Mouse (Mus musculus) T-cell, adult 2 months (primary cell): Measurements from ENCODE around the gene Pax3.

ENCODE experiments used
- DNase-seq: peaks from one replicate; pipeline ENCODE4 v3.0.0; 2022; ENCODE audit warnings: low spot score

Pax3 gene

GRCm38 (mm10) chr1:78171671-78172070, 25.3 kb downstream of the Pax3 start:
- no peak for DNase-seq

DNA sequence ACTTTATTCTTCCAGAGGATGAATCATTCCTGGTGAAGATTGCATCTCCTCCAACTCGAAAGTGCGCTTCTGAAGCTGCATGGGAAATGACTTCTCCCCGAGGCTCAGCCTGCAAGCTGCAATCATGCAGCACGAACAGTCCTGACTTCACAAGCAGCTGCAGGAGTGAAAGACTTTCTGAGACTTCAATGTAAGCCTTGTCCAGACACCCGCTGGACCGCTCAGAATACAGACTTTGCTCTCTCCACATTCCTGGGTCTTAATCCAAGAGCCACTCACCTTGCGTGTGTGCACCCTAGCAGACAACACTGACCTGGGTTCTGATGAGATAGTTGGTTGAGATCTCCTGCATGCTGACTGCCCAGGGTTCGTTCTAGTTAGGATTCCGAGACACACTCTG, 26.2 kb downstream of the Pax3 start:
- no peak for DNase-seq

GRCm38 (mm10) chr1:78168796-78169195, 28.1 kb downstream of the Pax3 start:
- no peak for DNase-seq

DNA sequence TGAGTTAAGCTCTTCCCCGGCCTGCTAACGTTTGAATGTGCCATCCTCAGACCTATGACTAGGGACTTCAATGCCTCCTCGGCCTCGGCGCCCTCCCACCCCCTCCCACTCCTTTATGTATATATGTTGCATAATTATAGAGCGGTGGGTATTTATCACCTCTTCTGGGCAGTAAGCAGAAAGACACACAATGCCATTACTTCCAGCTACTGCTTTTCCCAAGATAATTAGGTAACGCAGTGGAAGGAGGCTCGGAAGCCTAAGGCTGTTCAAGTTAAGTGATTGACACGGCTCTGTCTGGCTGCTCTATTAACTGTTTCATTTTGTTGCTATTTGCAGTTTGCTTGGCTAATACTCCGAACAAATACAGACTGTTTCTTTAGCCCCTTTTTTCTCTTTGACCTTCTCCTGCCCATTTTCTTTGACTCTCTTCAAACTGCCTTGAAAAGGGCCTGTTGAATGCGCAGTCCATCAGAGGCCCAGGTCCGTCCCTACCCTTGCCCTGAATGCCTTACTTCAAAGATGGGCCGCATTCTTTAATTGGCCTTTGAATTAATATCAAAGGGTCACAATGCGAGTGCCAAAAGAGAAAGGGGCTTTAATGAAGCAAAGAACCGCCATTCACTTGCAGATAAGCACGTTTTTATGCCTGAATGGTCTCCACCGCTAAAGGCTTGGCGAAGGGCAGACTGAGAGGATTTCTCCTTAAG, 29.2 kb downstream of the Pax3 start:
- no peak for DNase-seq

DNA sequence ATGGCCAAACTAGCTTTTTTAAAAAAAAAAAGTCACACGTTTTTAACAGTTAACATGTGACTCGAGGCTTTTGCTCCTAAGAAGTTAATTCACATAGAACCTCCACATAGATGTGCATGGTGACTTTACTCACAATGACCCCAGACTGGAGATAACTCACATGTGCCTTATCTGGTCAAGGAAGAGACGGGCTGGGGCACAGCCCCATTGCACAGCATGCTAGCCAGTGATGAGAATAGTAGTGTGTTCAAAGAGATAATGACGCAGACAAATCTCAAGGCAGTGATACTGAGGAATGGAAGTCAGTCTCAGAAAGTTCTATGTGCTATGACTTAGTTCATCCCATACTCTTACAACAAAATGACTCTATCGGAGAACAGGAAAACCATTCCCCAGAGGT, 35.2 kb downstream of the Pax3 start:
- DNase-seq = no peak

DNA sequence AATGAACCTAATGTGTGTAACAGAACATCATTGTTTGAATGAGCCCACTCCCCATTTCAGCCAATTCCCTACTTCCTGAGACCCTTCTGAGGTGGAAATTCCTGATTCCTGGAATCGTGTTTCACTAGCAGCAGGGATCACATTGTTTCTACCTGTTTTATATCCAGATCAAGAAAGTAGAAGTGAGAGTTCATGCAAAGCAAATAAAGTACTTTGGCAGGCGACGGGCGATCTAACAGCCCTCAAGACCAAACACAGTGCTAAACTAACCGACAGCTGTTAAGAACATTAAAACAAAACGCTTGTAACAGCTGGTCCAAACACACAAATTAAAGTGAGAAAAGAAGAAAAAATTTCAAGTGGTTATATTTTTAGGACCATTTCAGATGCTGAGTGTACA, 39.0 kb downstream of the Pax3 start:
- no peak for DNase-seq

DNA sequence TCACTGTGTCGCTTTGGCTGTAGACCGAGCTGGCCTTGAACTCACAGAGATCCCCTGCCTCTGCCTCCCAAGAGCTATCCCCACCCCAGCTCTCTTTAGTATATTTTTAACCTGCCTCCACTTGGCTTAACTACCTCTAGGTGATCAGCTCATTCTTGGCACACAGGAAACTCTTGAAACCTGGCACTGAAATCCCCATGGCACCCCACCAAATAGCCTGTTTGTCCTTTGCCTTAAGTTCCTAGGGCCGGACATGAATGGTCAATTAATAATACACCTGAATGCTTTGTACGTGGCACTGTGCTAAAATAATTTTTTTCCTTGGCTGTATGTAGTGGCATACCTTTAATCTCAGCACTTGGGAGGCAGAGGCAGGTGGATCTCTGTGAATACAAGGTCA, 41.1 kb downstream of the Pax3 start:
- no peak for DNase-seq

DNA sequence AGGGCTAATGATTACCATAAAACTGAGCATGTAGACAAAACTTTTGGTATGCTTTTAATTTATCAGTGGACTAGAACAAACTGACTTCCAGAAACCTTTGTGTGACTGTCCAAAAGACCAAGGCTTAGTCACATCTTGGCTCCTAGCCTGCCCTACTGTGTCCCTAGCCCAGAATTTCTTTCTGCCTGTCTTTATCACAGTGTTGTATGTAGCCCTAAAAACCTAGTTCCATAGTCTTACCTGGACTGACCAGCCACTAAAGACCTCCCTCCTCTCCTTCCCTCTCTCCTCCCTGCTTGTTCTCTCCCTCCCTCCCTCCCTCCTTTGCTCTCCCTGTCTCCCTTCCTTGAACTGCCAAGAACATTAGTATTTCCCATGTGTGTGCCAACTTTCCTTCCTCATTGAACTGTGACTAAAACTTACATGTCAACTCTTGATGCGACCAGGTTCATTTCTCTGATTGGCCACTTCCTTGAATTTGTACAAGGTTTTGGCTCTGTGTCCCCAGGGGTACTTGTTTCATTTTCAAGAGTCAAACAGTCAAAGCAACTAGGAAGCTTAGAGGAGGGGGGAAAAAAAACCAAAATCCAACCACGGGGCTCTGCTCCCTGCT, 48.8 kb downstream of the Pax3 start:
- DNase-seq = no peak

DNA sequence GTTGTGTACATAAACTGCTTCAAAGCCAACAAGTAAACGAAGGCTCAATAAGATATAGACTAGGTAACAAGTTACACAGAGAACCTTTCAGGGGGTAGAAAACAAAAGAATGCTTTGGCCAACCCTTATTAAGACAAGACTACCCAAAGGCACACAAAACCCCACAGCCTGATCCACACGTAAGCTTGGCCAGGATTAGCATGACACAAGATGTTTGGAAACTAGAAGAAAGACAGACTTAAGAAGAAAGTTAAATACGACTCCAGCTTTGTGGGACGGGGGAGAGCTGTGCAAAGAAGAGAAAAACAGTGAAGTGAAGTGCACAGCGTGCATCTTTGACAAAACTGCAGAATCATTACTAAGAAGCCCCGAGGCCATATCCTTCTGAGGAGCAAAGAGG, 53.5 kb downstream of the Pax3 start:
- no peak for DNase-seq

- DNase-seq = no peak
Measured at GRCm38 (mm10) chr1:78142912-78143311, 54.0 kb downstream of the Pax3 start.

DNA sequence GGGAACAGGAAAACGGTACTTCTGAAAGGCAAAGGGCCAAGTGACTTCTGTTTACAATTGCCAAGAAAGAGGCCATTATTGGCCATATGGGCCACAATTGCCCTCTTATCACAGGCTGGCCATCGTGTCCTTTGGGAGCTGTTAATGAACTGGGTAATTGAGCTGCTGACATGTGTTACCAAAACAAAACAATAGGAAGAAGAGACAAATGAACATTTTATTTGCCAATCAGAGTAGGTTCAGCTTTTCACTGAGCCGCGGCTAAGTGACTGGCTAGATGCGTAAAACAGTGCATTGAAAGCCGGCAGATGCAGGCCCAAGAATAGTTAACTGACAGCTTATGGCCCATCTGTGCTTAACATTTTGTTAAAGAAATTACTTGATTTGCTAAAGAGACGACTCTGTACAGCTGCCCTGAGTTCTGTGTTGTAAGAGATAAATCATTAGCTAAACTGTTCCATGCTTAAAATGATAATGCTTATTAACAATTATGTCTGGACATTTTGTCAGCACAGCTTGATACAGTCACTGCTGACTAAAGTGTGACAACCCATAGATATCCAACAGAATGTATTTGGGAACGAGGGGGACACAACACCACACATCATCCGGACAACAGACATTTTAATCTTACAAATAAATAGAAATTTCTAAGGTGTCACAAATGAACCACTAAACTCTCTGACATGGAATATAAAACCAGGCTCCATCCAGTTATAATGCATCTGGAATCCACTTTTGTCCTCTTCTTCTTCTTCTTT, 55.0 kb downstream of the Pax3 start:
- DNase-seq = no peak

GRCm38 (mm10) chr1:78141314-78141713, 55.6 kb downstream of the Pax3 start:
- DNase-seq = no peak

- DNase-seq = no peak
Measured at GRCm38 (mm10) chr1:78140505-78141303, 56.2 kb downstream of the Pax3 start.

- DNase-seq = no peak
Measured at GRCm38 (mm10) chr1:78139287-78139686, 57.6 kb downstream of the Pax3 start.

- DNase-seq = no peak
Measured at GRCm38 (mm10) chr1:78129267-78129666, 67.7 kb downstream of the Pax3 start.

- DNase-seq = no peak
Measured at GRCm38 (mm10) chr1:78119899-78120560, 76.9 kb downstream of the Pax3 start.

DNA sequence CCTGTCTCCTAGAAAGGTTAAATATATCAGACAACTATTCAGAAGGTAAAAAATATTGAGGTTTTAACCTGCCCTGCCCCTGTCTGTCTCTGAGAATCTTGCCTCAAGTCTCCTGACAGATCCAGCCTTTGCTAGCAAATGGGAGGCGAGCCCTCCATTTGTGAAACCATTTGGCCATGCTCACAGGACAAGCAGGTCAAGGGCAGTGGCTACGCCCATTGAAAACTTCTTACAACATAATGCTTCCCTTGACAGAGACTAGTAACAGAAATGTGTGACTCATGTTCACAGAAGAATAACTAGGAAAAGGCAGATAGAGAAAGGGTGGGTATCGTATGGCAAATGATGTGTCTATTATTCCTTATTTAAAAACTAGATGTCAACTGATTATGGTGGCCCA, 80.9 kb downstream of the Pax3 start:
- DNase-seq = no peak

- DNase-seq = no peak
Measured at GRCm38 (mm10) chr1:78110311-78110710, 86.6 kb downstream of the Pax3 start.

DNA sequence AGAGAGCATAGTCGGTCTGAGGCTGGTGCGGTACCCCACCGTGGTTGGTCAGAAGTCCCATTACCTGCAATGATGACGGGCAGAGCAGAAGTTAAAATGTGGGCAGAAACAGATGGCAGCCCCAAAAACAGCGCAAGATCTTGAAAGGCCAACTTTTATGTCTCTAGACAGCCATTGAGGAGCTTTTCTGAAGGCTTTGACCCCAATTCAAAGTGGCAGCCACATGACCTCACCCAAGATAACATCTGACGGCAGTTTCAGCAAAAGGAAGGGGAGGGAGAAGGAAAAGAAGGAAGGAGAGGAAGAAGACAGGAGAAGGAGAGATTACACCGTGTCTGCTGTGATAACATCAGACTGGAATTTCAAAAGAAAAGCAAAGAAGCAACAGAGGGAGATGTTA, 93.4 kb downstream of the Pax3 start:
- DNase-seq = no peak

- no peak for DNase-seq
Measured at GRCm38 (mm10) chr1:78093619-78094018, 103.3 kb downstream of the Pax3 start.

DNA sequence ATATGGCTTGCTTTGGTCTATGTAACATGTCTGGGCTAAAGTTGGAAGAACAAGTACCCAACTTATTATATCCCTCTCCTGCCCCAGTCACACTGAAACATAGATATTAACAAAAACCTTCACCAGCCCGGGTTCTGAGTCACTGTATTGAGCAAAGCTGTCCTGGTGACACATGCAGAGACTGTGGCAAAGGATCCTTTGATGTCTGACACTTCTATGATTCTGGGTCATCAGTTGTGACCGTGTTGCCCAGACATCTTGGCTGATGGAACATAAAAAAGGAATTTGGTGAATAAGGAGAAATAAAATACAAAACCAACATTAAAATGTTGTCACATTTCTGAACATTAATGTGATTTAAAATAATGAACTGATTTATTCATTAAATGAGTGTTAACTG, 108.3 kb downstream of the Pax3 start:
- DNase-seq = no peak

GRCm38 (mm10) chr1:78081761-78082160, 115.2 kb downstream of the Pax3 start:
- no peak for DNase-seq
